Mouse (Mus musculus): ENCODE measurements around the gene Olfr669.
"Not testable (repeated sequence)": the region's sequence is repeated elsewhere in the genome, so short reads cannot be mapped to it uniquely, and the experiment has no call there.

Gene Olfr669

DNA sequence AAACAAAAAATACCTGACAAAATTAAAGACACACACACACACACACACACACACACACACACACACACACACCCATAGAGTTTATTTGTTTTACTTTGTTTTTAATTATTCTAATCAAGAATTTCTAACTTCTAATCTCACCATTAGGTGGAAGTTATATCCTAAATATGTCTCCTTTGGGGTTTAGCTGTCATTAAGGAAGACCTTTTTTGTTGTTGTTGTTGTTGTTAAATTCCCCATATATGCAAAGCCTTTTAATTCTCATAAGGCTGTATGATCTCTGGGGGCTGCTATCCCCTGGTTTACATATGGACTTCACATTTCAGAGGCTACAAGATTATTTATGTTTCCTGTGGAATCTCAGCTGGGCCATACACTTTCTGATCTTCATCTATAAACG, at the start of gene Olfr669:
TSS of gene Olfr669 (plus strand) at position 301 of the 400 bp plus-strand sequence.
- no peak for TF ChIP-seq POU5F1 (IDR thresholded peaks at IDR 0.05; ENCODE audit: borderline replicate concordance, low read length)
- TF ChIP-seq CTCF (conservative IDR thresholded peaks at IDR 0.05; ENCODE audit: low read length) = no peak
- TF ChIP-seq NANOG (IDR thresholded peaks at IDR 0.05; ENCODE audit: borderline replicate concordance, low read length) = no peak
- H3K4me1 ChIP-seq (replicated peaks; ENCODE audit: low read depth, low read length) = no peaks in the 10 kb centered on the region
- no peak within 1 kb of the TSS for H3K4me3 ChIP-seq (replicated peaks; ENCODE audit: low read length)
- H3K27me3 ChIP-seq (ENCODE audit: insufficient read depth, low read length) = no peaks in the 10 kb centered on the region
- no peaks in the 10 kb centered on the region for H3K36me3 ChIP-seq (ENCODE audit: insufficient read depth, low read length)
- H3K9me3 ChIP-seq (ENCODE audit: low read length) = no peaks in the 10 kb centered on the region

DNA sequence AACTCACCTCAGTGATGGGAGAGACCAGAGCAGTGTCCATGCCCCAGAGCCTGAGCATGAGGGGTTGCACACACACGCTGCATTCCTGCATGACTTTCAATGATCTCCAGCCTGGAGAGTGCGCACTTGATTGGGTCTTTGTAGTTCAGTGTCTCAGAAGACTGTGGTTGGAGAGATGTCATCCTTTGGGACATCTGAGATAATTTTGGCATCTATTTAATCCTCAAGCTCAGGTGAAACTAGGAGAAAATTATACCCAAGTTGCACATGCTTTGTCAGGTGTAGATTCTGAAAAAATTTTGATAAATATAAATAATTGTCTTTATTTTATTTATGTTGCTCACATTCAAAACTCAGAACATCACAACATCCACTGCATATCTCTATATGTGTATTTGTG, 38.2 kb upstream of the Olfr669 start, which contains the start of gene Olfr666:
TSS of gene Olfr666 (minus strand) at position 101 of the 400 bp plus-strand sequence.
- H3K4me1 ChIP-seq (replicated peaks; ENCODE audit: low read depth, low read length) = no peaks in the 10 kb centered on the region
- no peak within 1 kb of the TSS for H3K4me3 ChIP-seq (replicated peaks; ENCODE audit: low read length)
- no peaks in the 10 kb centered on the region for H3K9me3 ChIP-seq (ENCODE audit: low read length)
- TF ChIP-seq NANOG (IDR thresholded peaks at IDR 0.05; ENCODE audit: borderline replicate concordance, low read length) = no peak
- TF ChIP-seq POU5F1 (IDR thresholded peaks at IDR 0.05; ENCODE audit: borderline replicate concordance, low read length) = no peak
- no peak for TF ChIP-seq CTCF (conservative IDR thresholded peaks at IDR 0.05; ENCODE audit: low read length)
- no peaks in the 10 kb centered on the region for H3K36me3 ChIP-seq (ENCODE audit: insufficient read depth, low read length)
- H3K27me3 ChIP-seq (ENCODE audit: insufficient read depth, low read length) = no peaks in the 10 kb centered on the region

DNA sequence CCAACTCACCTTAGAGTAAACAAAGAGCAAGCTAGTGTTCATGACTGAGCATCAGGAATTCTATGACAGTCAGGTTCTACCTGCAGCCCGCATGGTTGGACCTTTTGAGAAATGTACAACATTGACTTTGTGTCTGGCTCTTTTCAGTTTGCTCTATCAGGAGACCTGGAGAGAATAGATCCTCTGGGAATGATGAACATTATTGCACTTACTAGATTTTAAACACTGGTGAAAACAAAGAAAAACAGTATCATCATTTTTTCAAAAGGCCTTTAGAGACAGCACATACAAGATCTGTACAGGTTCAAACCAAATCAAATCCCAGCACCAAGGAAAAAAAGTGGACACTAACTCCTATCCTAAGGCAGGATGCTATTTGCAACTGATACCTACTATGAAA, 12.7 kb upstream of the Olfr669 start, which contains the start of gene Olfr667:
TSS of gene Olfr667 (minus strand) at position 101 of the 400 bp plus-strand sequence.
- Histone ChIP-seq H3K4me3 (replicated peaks; ENCODE audit: low read length) (no peak within 1 kb of the TSS), H3K4me1 (replicated peaks; ENCODE audit: low read depth, low read length) (no peaks in the 10 kb centered on the region), H3K36me3 (ENCODE audit: insufficient read depth, low read length) (no peaks in the 10 kb centered on the region), H3K27me3 (ENCODE audit: insufficient read depth, low read length) (no peaks in the 10 kb centered on the region), H3K9me3 (ENCODE audit: low read length) (no peaks in the 10 kb centered on the region)
- TF ChIP-seq CTCF (conservative IDR thresholded peaks at IDR 0.05; ENCODE audit: low read length) = no peak
- TF ChIP-seq POU5F1 (IDR thresholded peaks at IDR 0.05; ENCODE audit: borderline replicate concordance, low read length) = no peak
- TF ChIP-seq NANOG (IDR thresholded peaks at IDR 0.05; ENCODE audit: borderline replicate concordance, low read length) = no peak

DNA sequence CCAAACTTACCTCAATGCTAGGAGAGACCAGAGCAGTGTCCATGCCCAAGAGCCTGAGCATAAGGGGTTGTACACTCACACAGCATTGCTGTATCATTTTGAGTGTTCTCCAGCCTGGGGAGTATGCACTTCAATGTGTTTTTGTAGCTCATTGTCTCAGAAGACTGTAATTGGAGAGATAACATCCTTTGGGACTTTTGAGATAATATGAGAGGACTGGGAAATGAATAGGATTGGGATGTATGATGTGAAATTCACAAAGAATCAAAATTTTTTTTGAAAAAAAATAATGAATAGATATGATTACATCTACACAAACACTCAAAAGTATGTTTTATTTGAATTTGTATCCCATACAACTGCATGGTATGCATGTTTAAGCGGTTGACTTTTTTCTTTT, 6.1 kb upstream of the Olfr669 start, which contains the start of gene Olfr668:
TSS of gene Olfr668 (minus strand) at position 101 of the 400 bp plus-strand sequence.
- no peaks in the 10 kb centered on the region for H3K36me3 ChIP-seq (ENCODE audit: insufficient read depth, low read length)
- H3K9me3 ChIP-seq (ENCODE audit: low read length) = no peaks in the 10 kb centered on the region
- H3K27me3 ChIP-seq (ENCODE audit: insufficient read depth, low read length) = no peaks in the 10 kb centered on the region
- no peak for TF ChIP-seq NANOG (IDR thresholded peaks at IDR 0.05; ENCODE audit: borderline replicate concordance, low read length)
- no peak for TF ChIP-seq CTCF (conservative IDR thresholded peaks at IDR 0.05; ENCODE audit: low read length)
- no peak for TF ChIP-seq POU5F1 (IDR thresholded peaks at IDR 0.05; ENCODE audit: borderline replicate concordance, low read length)
- H3K4me3 ChIP-seq (replicated peaks; ENCODE audit: low read length) = no peak within 1 kb of the TSS
- no peaks in the 10 kb centered on the region for H3K4me1 ChIP-seq (replicated peaks; ENCODE audit: low read depth, low read length)

DNA sequence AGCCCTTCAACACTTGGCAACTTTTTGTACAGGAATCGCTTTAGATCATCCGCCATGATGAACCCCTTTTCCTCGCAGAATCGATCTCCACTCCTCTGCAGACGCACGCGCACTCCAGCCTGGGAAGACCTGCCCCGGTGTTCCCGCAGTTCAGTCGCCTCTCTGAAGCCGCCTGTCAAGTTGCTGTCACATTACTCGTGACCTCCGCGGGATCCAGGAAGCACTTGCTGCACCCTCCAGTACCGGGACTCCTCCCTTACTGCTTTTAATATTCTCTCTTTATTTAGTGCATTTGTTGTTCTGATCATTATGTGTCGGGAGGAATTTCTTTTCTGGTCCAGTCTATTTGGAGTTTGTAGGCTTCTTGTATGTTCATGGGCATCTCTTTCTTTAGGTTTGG, 16.2 kb downstream of the Olfr669 start:
- not testable (repeated sequence) for H3K4me1 ChIP-seq (replicated peaks; ENCODE audit: low read depth, low read length); H3K27me3 ChIP-seq (ENCODE audit: insufficient read depth, low read length); H3K36me3 ChIP-seq (ENCODE audit: insufficient read depth, low read length)
- H3K4me3 ChIP-seq (replicated peaks; ENCODE audit: low read length) = 0 out of 2 replicates have a peak overlapping the region, but pooled peaks have one; percentile 20
- H3K9me3 ChIP-seq (ENCODE audit: low read length) = peaks cover 43% of the 10 kb centered on the region

DNA sequence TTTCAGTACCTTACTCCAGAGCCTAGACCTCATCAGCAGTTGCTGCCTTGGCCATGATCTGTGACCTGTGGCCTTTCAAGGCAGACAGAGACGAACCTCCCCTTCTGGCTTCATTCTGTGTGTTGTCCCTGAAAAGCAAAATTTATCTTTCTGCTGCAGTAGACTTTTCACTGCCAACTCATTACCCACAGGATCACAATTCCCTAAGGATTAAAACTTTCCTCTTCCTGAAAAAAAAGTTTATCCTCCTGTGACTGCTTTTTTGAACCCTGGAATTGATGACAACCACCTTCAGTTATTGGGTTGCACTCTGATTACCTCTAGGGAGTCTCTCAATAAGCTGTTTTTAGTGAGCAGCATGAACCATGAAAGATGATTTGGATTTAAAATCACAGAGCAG, 28.5 kb downstream of the Olfr669 start, which contains the start of gene Olfr670:
TSS of gene Olfr670 (minus strand) at position 101 of the 400 bp plus-strand sequence.
- H3K27me3 ChIP-seq (ENCODE audit: insufficient read depth, low read length) = no peaks in the 10 kb centered on the region
- no peak within 1 kb of the TSS for H3K4me3 ChIP-seq (replicated peaks; ENCODE audit: low read length)
- H3K36me3 ChIP-seq (ENCODE audit: insufficient read depth, low read length) = no peaks in the 10 kb centered on the region
- no peak for TF ChIP-seq NANOG (IDR thresholded peaks at IDR 0.05; ENCODE audit: borderline replicate concordance, low read length)
- TF ChIP-seq POU5F1 (IDR thresholded peaks at IDR 0.05; ENCODE audit: borderline replicate concordance, low read length) = no peak
- TF ChIP-seq CTCF (conservative IDR thresholded peaks at IDR 0.05; ENCODE audit: low read length) = no peak
- no peaks in the 10 kb centered on the region for H3K4me1 ChIP-seq (replicated peaks; ENCODE audit: low read depth, low read length)
- peaks cover 12% of the 10 kb centered on the region for H3K9me3 ChIP-seq (ENCODE audit: low read length)

DNA sequence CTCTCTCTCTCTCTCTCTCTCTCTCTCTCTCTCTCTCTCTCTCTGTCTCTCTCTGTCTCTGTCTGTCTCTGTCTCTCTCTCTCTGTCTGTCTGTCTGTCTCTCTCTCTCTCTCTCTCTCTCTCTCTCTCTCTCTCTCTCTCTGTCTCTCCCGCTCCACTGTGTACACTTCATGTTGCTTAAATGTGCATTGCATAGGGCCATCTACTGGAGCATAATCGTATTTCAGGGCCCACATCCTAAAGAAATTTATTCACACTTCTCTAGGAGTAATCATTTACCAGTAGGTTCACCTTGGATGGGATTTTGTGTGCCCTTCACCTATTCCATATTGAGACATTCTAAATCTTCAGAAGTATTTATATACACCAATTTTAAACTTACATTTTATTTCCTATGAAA, 38.5 kb downstream of the Olfr669 start:
- not testable (repeated sequence) for H3K4me1 ChIP-seq (replicated peaks; ENCODE audit: low read depth, low read length); H3K27me3 ChIP-seq (ENCODE audit: insufficient read depth, low read length); H3K4me3 ChIP-seq (replicated peaks; ENCODE audit: low read length); H3K9me3 ChIP-seq (ENCODE audit: low read length); H3K36me3 ChIP-seq (ENCODE audit: insufficient read depth, low read length)

DNA sequence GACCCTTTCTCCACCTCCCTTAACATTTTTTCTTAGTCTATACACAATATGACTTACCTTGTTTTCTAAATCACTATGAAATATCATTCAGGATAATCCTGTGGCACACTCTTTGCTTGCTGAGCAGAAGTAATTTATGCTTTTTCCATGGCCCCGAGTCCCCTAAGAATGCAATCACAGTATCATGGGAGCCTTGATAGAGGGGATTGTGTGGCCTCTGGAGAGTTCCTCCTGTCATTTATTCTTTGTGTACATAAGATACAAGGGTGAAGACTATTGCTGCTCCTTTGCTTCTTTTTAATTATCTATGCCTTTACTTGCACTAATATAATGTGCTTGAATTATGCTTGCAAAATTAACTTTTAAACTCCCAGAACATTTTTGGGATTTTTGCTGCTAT, 45.0 kb downstream of the Olfr669 start, which contains the start of gene Olfr671:
TSS of gene Olfr671 (minus strand) at position 101 of the 400 bp plus-strand sequence.
- no peak for TF ChIP-seq NANOG (IDR thresholded peaks at IDR 0.05; ENCODE audit: borderline replicate concordance, low read length)
- TF ChIP-seq CTCF (conservative IDR thresholded peaks at IDR 0.05; ENCODE audit: low read length) = no peak
- no peak for TF ChIP-seq POU5F1 (IDR thresholded peaks at IDR 0.05; ENCODE audit: borderline replicate concordance, low read length)
- H3K36me3 ChIP-seq (ENCODE audit: insufficient read depth, low read length) = no peaks in the 10 kb centered on the region
- no peaks in the 10 kb centered on the region for H3K27me3 ChIP-seq (ENCODE audit: insufficient read depth, low read length)
- H3K4me1 ChIP-seq (replicated peaks; ENCODE audit: low read depth, low read length) = no peaks in the 10 kb centered on the region
- no peak within 1 kb of the TSS for H3K4me3 ChIP-seq (replicated peaks; ENCODE audit: low read length)
- peaks cover 8% of the 10 kb centered on the region; the same call in 1 of the 2 replicates for H3K9me3 ChIP-seq (ENCODE audit: low read length)

Measured in E14TG2a.4 (cell line).